Mouse (Mus musculus) yolk sac, embryonic 10.5 days (tissue): ENCODE results near the gene Htr1f.

ENCODE experiments used
- DNase-seq: peaks from one replicate; pipeline ENCODE4 v3.0.0-alpha.2; 2017; ENCODE audit warnings: low spot score

Gene Htr1f

GRCm38 (mm10) chr16:64961690-64962089, 144.0 kb downstream of the Htr1f start:
- no peak for DNase-seq

GRCm38 (mm10) chr16:64941646-64942195, 163.9 kb downstream of the Htr1f start:
- no peak for DNase-seq

- no peak for DNase-seq
Measured at GRCm38 (mm10) chr16:64934793-64935192, 170.9 kb downstream of the Htr1f start.

GRCm38 (mm10) chr16:64934011-64934410, 171.6 kb downstream of the Htr1f start:
- DNase-seq: no peak

- no peak for DNase-seq
Measured at GRCm38 (mm10) chr16:64923500-64923899, 182.2 kb downstream of the Htr1f start.

GRCm38 (mm10) chr16:64908747-64909146, 196.9 kb downstream of the Htr1f start:
- no peak for DNase-seq

- DNase-seq: no peak
Measured at GRCm38 (mm10) chr16:64907112-64907511, 198.5 kb downstream of the Htr1f start.

GRCm38 (mm10) chr16:64903328-64903727, 202.3 kb downstream of the Htr1f start:
- no peak for DNase-seq

GRCm38 (mm10) chr16:64899084-64899483, 206.6 kb downstream of the Htr1f start:
- no peak for DNase-seq

- DNase-seq: no peak
Measured at GRCm38 (mm10) chr16:64889496-64889895, 216.2 kb downstream of the Htr1f start.

GRCm38 (mm10) chr16:64885547-64885946, 220.1 kb downstream of the Htr1f start:
- DNase-seq: no peak

- DNase-seq: no peak
Measured at GRCm38 (mm10) chr16:64885142-64885541, 220.5 kb downstream of the Htr1f start.

GRCm38 (mm10) chr16:64884420-64884838, 221.2 kb downstream of the Htr1f start:
- DNase-seq: no peak

GRCm38 (mm10) chr16:64883896-64884295, 221.8 kb downstream of the Htr1f start:
- no peak for DNase-seq

- no peak for DNase-seq
Measured at GRCm38 (mm10) chr16:64881442-64881841, 224.2 kb downstream of the Htr1f start.

- no peak for DNase-seq
Measured at GRCm38 (mm10) chr16:64880986-64881385, 224.7 kb downstream of the Htr1f start.

GRCm38 (mm10) chr16:64879735-64880134, 225.9 kb downstream of the Htr1f start:
- no peak for DNase-seq

GRCm38 (mm10) chr16:64878611-64879132, 227.0 kb downstream of the Htr1f start:
- no peak for DNase-seq

- DNase-seq: no peak
Measured at GRCm38 (mm10) chr16:64877314-64877713, 228.3 kb downstream of the Htr1f start.

- no peak for DNase-seq
Measured at GRCm38 (mm10) chr16:64876631-64877265, 228.9 kb downstream of the Htr1f start.

- DNase-seq: no peak
Measured at GRCm38 (mm10) chr16:64875822-64876221, 229.8 kb downstream of the Htr1f start.

- no peak for DNase-seq
Measured at GRCm38 (mm10) chr16:64875384-64875783, 230.3 kb downstream of the Htr1f start.
